In genomic region chr1:181545044-181545772, GRCm38 (mm10) we compare ENCODE assay signal across 8 mouse cellular contexts. TPM values are rescaled to one million over a fixed set of nuclear protein-coding genes. Genes with fewer than 3 reads are reported as not detected.
DNase-seq lines count a peak whose midpoint lies in the region; ATAC-seq lines count a peak whose summit lies in the region.

No protein-coding gene starts in this region.

- H3K27me3 ChIP-seq in megakaryocyte, embryonic 14.5 days (replicated peaks) = peaks cover 37% of the 10 kb centered on the region

- peak; percentile 38 for ATAC-seq in inflammation-experienced regulatory T-cells, adult 6 months

- peaks cover 5% of the 10 kb centered on the region for H3K4me1 ChIP-seq in megakaryocyte, embryonic 14.5 days

- no peaks in the 10 kb centered on the region for H3K36me3 ChIP-seq in megakaryocyte, embryonic 14.5 days (replicated peaks; ENCODE audit: low read length)

- peak overlapping the region; percentile 80 for H3K4me3 ChIP-seq in megakaryocyte, embryonic 14.5 days (replicated peaks)

- H3K9me3 ChIP-seq in megakaryocyte, embryonic 14.5 days = peaks cover 14% of the 10 kb centered on the region; the same call in 1 of the 2 replicates

- peak; percentile 60 to 78 for DNase-seq in heart, adult 18-20 months
- DNase-seq in heart, adult 11 months = no peak
- DNase-seq in cerebellum, postnatal 25 days = peak; percentile 62 to 76
- DNase-seq in frontal cortex, postnatal 36 days (ENCODE audit: low spot score in 2 of 2) = peak; percentile 51 to 82
- DNase-seq in left cerebral cortex, adult 8-10 months (ENCODE audit: low spot score in 2 of 2) = peak; percentile 39 to 43
- peak; percentile 60 for DNase-seq in right cerebral cortex, postnatal 25 days

RNA-seq across cellular contexts. Expression of gene Dnah14, which starts 31.2 kb away (rescaled TPM):
- not detected for total RNA-seq in heart, adult 18-20 months (2021)
- 1 to 10 TPM; 3.0 to 5.2 (median 3.1) TPM for polyA plus RNA-seq in inflammation-experienced regulatory T-cells, adult 6 months (2017; shearing (Covaris generic))
- total RNA-seq in left cerebral cortex, adult 8-10 months (2022) = 1 to 10 TPM; 1.3 to 1.7 (median 1.3) TPM
- not detected in 2 replicates for polyA plus RNA-seq in megakaryocyte, embryonic 14.5 days (2012; ENCODE audit: insufficient read depth, low replicate concordance)

RNA-seq across cellular contexts. Expression of gene Ccdc121, which starts 34.0 kb away (rescaled TPM):
- total RNA-seq in heart, adult 18-20 months (2021) = not detected
- not detected for polyA plus RNA-seq in inflammation-experienced regulatory T-cells, adult 6 months (2017; shearing (Covaris generic))
- under 1 TPM in 3 of 4 experiments, not detected in 1; 0.40 to 0.88 (median 0.53) TPM for total RNA-seq in left cerebral cortex, adult 8-10 months (2022)
- polyA plus RNA-seq in megakaryocyte, embryonic 14.5 days (2012; ENCODE audit: insufficient read depth, low replicate concordance) = not detected in 2 replicates
